Mouse (Mus musculus): ENCODE data around the gene Tdrd9. TPM values are rescaled to one million over a fixed set of nuclear protein-coding genes. Genes with fewer than 3 reads are reported as not detected.

Tdrd9 gene
- polyA plus RNA-seq, 1 experiment from 2014 or later: 0.65 TPM

DNA sequence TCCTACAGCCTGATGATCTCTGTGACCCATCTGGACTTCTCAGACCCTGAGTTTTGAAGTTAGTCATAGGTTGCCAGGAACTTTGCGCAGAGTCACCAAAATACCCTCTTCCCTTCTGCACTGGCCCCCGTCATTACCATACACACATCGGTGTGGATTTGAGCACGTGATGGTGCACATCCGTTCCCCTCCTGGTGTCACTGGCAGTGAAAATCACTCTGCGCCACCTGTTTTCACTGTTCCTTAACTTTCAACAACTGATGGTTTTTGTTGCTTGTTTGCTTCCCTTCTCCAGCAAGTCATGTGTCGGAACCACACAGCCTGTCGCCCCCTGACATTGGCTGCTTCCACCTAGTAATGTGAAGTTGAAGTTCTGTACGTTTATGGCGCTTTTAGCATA, 1.1 kb downstream of the Tdrd9 start:
- WGBS: 91% methylated on average over 10 of the region's 10 CpGs

DNA sequence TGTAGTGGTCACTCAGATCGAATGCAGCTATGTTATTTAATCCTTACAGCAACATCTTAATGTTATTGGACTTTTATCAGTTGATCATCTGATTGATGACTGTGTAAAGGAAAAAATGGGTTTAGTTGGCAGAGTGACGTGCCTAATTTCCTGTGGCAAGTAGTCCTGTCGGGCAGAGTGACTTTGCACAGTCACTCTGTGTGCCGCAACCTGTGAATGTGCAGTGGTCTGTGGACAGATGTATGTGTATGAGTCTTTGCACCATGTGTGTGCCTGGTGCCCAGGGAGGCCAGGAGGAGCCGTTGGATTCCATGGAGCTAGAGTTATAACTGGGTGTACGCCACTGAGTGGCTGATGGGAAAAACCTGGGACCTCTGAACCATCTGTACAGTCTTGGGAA, 3.2 kb downstream of the Tdrd9 start:
- Histone ChIP-seq H3K36me3 (no peaks in the 10 kb centered on the region), H3K4me3 (no peak overlapping the region), H3K9ac (no peak overlapping the region), H3K27ac (no peak overlapping the region), H3K4me1 (no peaks in the 10 kb centered on the region), H3K9me3 (no peaks in the 10 kb centered on the region), H3K4me2 (replicated peaks) (no peak overlapping the region), H3K27me3 (replicated peaks) (no peaks in the 10 kb centered on the region)
- ATAC-seq (ENCODE audit: low FRiP score, low read depth): no peak
- WGBS: 87% methylated on average over 6 of the region's 6 CpGs

More for the DNA sequence above, 1.1 kb downstream of the Tdrd9 start:
- no peaks in the 10 kb centered on the region for H3K4me1 ChIP-seq
- no peaks in the 10 kb centered on the region for H3K9me3 ChIP-seq
- no peak overlapping the region for H3K4me3 ChIP-seq
- no peak for ATAC-seq (ENCODE audit: low FRiP score, low read depth)
- no peaks in the 10 kb centered on the region for H3K36me3 ChIP-seq
- H3K27me3 ChIP-seq (replicated peaks): no peaks in the 10 kb centered on the region
- H3K27ac ChIP-seq: no peak overlapping the region
- no peak overlapping the region for H3K4me2 ChIP-seq (replicated peaks)
- no peak overlapping the region for H3K9ac ChIP-seq

DNA sequence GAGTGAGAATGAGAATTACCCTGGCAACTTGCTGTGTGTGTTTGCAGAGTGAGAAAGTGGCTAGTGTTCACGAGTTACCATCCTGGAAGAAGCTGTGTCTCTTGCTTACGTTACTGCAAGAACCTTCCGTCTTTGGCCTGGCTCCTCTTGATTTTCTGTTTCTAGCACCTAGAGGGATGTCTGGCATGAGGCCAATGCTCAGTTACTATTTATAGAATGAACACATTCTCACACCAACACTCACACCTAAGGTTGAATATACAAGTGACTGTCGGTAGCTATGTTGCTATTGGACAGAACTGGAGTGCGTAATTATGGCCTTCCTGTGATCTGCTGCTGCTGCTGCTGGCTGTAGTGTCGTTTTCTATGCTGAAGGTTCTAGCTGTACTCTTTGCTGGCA, 5.8 kb downstream of the Tdrd9 start:
- no peak for ATAC-seq (ENCODE audit: low FRiP score, low read depth)
- no peaks in the 10 kb centered on the region for H3K36me3 ChIP-seq
- H3K9me3 ChIP-seq: no peaks in the 10 kb centered on the region
- H3K4me2 ChIP-seq (replicated peaks): no peak overlapping the region
- H3K4me1 ChIP-seq: no peaks in the 10 kb centered on the region
- no peak overlapping the region for H3K9ac ChIP-seq
- no peak overlapping the region for H3K4me3 ChIP-seq
- H3K27me3 ChIP-seq (replicated peaks): no peaks in the 10 kb centered on the region
- no peak overlapping the region for H3K27ac ChIP-seq
- WGBS: 68% methylated on average over 6 of the region's 6 CpGs

DNA sequence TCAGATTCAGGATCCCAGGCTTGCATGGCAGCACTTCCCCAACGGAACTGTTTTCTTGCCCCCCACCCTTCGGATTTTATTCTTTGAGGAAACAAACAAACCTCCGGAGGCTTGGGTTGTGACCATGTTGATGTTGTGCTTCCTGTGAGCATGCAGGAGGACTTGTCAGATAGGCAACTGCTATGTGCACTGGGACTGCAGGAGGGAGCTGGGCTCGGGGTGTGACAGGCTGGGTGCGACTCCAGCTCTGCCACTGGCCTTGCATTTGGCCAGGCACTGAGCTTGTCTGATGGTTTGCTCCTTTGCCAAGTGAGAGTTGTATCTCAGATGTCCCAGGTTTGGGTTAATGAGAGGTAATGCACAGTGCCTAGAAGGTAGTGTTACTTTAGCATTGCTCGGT, 6.9 kb downstream of the Tdrd9 start:
- ATAC-seq (ENCODE audit: low FRiP score, low read depth): no peak
- WGBS: 84% methylated on average over 6 of the region's 6 CpGs
- Histone ChIP-seq H3K9me3 (no peaks in the 10 kb centered on the region), H3K4me2 (replicated peaks) (no peak overlapping the region), H3K9ac (no peak overlapping the region), H3K4me3 (no peak overlapping the region), H3K27me3 (replicated peaks) (no peaks in the 10 kb centered on the region), H3K36me3 (no peaks in the 10 kb centered on the region), H3K4me1 (no peaks in the 10 kb centered on the region), H3K27ac (no peak overlapping the region)

DNA sequence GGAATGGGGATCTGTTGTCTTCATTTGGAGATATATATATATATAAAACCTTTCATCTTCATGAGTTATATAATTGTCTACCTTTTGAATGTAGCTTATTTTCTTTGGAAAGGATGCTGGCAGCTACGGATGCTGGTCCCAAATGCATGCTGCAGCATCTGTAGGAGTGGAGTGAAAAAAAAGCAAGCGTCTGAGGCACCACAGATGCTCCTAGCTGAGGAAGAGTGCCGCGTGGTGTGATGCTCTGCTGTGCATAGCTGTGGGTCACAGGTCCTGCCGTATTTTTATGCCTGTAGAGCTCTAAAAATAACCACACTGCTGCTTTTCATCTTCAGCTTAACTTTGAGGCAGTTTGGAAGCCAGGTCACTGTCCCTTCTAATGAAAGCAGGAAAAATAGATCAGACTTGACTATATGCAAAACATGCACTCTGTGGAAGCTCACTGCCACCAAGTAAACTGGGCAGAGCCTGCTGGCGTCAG, 9.6 kb downstream of the Tdrd9 start, which contains the start of gene Rd3l:
Rd3l (minus strand) TSS at position 431 of the 481 bp plus-strand sequence.
- Histone ChIP-seq H3K36me3 (no peaks in the 10 kb centered on the region), H3K27ac (no peak within 1 kb of the TSS), H3K9ac (no peak within 1 kb of the TSS), H3K4me3 (no peak within 1 kb of the TSS), H3K4me1 (no peaks in the 10 kb centered on the region), H3K9me3 (no peaks in the 10 kb centered on the region), H3K4me2 (replicated peaks) (no peak within 1 kb of the TSS), H3K27me3 (replicated peaks) (no peaks in the 10 kb centered on the region)
- WGBS: 72% methylated on average over 6 of the region's 6 CpGs
- no peak for ATAC-seq (ENCODE audit: low FRiP score, low read depth)

DNA sequence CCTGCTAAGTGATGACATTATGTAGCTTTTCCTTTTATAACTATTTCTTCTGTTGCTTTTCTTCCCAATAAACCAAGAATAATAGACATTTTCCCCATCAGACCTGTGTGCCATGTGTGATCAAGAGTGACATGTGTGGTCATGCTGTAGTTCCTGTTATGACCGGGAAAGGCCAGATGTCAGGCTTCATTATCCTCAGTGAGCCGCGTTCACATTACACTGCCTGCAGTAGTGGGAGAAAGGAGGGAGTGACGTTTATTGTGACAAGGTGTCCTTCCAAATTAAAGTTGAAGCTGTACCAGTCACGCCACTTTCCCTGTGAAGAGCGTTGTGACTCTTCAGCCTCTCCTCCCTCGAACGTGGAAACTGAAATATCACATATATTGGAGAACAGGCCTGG, 10.5 kb downstream of the Tdrd9 start:
- Histone ChIP-seq H3K4me3 (no peak overlapping the region), H3K9ac (no peak overlapping the region), H3K36me3 (no peaks in the 10 kb centered on the region), H3K9me3 (no peaks in the 10 kb centered on the region), H3K4me1 (no peaks in the 10 kb centered on the region), H3K4me2 (replicated peaks) (no peak overlapping the region), H3K27ac (no peak overlapping the region), H3K27me3 (replicated peaks) (no peaks in the 10 kb centered on the region)
- 73% methylated on average over 8 of the region's 8 CpGs for WGBS
- no peak for ATAC-seq (ENCODE audit: low FRiP score, low read depth)

DNA sequence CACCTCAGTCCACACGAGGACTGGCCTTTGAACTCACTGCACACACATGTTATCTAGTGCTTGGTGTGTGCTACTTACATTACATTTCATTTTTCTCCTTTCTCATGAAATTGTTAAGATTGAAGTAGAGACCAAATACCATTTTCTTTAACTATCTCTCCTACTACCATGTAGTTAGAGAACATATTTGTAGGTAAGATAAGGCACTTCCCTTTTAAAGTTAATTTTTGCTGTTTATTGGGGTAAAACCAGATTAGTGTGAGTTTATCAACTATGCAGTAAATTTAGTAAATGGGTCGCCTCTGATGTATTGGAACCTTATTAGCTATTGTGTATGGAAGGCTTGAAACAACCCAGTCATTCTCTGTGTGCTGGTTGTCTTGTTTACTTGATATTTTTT, 11.8 kb downstream of the Tdrd9 start:
- 75% methylated on average over 2 of the region's 2 CpGs for WGBS
- no peak for ATAC-seq (ENCODE audit: low FRiP score, low read depth)

DNA sequence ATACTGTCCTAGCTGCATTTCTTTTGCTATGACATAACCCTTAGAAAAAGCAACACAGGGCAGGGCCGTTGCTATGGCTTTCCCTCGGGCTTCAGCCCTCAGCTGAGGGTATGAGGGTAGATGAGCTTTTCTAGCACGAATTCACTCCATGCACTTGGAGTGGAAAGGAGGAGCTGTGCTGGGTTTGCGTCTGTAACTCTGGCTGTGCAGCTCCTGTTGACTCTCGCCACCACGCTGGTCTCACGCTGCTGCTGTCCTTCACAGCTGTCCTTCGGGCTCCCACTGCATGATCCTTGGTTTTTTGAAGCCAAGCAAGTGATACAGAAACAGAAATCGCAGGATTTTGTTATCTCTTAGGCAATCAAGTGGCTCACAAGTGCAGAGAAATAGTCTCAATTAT, 15.4 kb downstream of the Tdrd9 start:
- no peaks in the 10 kb centered on the region for H3K4me1 ChIP-seq
- no peak overlapping the region for H3K9ac ChIP-seq
- no peak overlapping the region for H3K27ac ChIP-seq
- no peak for ATAC-seq (ENCODE audit: low FRiP score, low read depth)
- no peaks in the 10 kb centered on the region for H3K36me3 ChIP-seq
- no peaks in the 10 kb centered on the region for H3K9me3 ChIP-seq
- no peak overlapping the region for H3K4me2 ChIP-seq (replicated peaks)
- H3K27me3 ChIP-seq (replicated peaks): no peaks in the 10 kb centered on the region
- H3K4me3 ChIP-seq: no peak overlapping the region
- 63% methylated on average over 9 of the region's 9 CpGs for WGBS

More for the DNA sequence above, 11.8 kb downstream of the Tdrd9 start:
- Histone ChIP-seq H3K4me3 (no peak overlapping the region), H3K9me3 (no peaks in the 10 kb centered on the region), H3K9ac (no peak overlapping the region), H3K27ac (no peak overlapping the region), H3K4me1 (no peaks in the 10 kb centered on the region), H3K4me2 (replicated peaks) (no peak overlapping the region), H3K36me3 (no peaks in the 10 kb centered on the region), H3K27me3 (replicated peaks) (no peaks in the 10 kb centered on the region)

DNA sequence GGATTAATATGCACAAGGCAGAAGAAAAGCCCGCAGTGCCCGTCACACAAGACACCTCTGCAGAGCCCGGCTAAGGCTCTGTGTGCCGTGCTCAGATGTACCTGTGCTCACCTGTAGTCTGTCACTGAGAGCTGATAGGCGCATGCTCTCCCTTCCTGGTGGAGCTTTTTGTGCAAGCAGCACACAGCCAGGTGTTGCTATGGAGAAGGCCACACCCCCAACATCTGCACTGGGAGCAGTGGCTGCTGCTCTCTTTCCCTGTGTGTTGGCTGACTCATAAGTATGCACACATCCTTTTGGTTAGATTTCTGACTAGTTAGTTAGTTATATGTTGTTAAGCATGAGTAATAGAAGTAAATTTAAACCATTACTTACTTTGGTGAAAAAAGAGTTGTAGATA, 21.3 kb downstream of the Tdrd9 start:
- Histone ChIP-seq H3K27me3 (replicated peaks) (no peaks in the 10 kb centered on the region), H3K4me2 (replicated peaks) (no peak overlapping the region), H3K27ac (no peak overlapping the region), H3K9me3 (no peaks in the 10 kb centered on the region), H3K4me3 (no peak overlapping the region), H3K36me3 (no peaks in the 10 kb centered on the region), H3K9ac (no peak overlapping the region), H3K4me1 (no peaks in the 10 kb centered on the region)
- WGBS: 91% methylated on average over 5 of the region's 5 CpGs
- no peak for ATAC-seq (ENCODE audit: low FRiP score, low read depth)

DNA sequence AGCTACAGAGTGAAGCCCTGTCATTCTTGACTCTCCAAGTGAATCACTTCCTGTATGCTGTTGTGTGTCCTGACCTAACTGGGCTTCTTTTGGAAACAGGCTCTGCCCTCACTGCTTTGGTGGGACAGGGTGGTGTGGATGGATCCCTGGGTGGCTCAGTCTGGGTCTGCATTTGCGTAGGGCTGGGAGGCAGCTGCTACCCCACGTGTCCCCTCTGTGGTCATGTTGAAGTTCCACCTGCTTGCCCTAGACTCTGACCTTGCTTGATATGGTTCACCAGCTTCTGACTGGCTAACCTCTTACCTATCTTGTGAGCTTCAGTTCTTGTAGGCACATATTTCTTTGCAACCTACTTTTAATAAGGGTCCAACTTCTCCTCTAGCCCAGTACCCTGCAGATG, 23.8 kb downstream of the Tdrd9 start:
- Histone ChIP-seq H3K27ac (no peak overlapping the region), H3K4me1 (no peaks in the 10 kb centered on the region), H3K36me3 (no peaks in the 10 kb centered on the region), H3K9me3 (no peaks in the 10 kb centered on the region), H3K4me2 (replicated peaks) (no peak overlapping the region), H3K4me3 (no peak overlapping the region), H3K9ac (no peak overlapping the region), H3K27me3 (replicated peaks) (no peaks in the 10 kb centered on the region)
- 93% methylated on average over 2 of the region's 2 CpGs for WGBS
- no peak for ATAC-seq (ENCODE audit: low FRiP score, low read depth)

DNA sequence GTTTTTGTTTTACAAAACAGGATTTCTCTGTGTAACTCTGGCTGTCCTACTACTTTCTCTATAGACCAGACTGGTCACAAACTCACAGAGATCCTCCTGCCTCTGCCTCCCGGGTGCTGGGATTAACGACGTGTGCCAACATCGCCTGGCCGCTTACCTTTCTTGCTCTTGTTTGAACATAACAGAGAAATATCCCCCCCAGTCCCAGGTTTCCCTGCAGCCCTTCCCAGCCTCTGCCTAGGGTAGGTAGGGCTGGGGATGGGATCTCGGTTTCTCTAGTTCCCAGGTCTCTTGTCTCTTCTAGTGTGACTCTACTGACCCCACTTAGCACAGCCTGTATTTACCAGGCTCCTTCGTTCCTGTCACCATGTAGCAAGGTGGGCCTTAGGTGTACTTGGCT, 28.4 kb downstream of the Tdrd9 start:
- no peaks in the 10 kb centered on the region for H3K36me3 ChIP-seq
- WGBS: 93% methylated on average over 7 of the region's 7 CpGs
- no peaks in the 10 kb centered on the region for H3K4me1 ChIP-seq

DNA sequence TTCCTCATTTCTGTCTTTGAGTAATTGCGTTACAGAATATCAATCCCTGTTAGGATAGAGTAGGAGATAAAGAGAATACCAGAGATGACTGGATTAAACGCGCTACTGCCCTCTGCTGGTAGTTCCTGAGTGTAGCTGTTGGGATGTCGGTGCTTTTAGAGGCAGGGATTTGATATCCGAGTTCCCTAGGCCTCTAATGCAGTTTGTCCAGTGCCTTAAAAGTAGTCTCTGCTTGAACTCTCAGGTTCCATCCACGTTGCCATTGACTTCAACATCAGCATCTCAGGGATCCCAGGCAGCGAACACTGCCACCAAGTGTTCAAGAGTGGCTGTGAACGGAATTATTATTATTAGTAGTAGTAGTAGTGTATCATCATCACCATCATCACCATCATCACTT, 29.9 kb downstream of the Tdrd9 start:
- Histone ChIP-seq H3K27me3 (replicated peaks) (no peaks in the 10 kb centered on the region), H3K9ac (no peak overlapping the region), H3K27ac (no peak overlapping the region), H3K4me1 (no peaks in the 10 kb centered on the region), H3K9me3 (no peaks in the 10 kb centered on the region), H3K36me3 (no peaks in the 10 kb centered on the region), H3K4me3 (no peak overlapping the region), H3K4me2 (replicated peaks) (no peak overlapping the region)
- WGBS: 27% methylated on average over 8 of the region's 8 CpGs
- ATAC-seq (ENCODE audit: low FRiP score, low read depth): no peak

More for the DNA sequence above, 28.4 kb downstream of the Tdrd9 start:
- no peak overlapping the region for H3K9ac ChIP-seq
- no peak for ATAC-seq (ENCODE audit: low FRiP score, low read depth)
- no peaks in the 10 kb centered on the region for H3K9me3 ChIP-seq
- no peak overlapping the region for H3K27ac ChIP-seq
- H3K27me3 ChIP-seq (replicated peaks): no peaks in the 10 kb centered on the region
- no peak overlapping the region for H3K4me2 ChIP-seq (replicated peaks)
- no peak overlapping the region for H3K4me3 ChIP-seq

DNA sequence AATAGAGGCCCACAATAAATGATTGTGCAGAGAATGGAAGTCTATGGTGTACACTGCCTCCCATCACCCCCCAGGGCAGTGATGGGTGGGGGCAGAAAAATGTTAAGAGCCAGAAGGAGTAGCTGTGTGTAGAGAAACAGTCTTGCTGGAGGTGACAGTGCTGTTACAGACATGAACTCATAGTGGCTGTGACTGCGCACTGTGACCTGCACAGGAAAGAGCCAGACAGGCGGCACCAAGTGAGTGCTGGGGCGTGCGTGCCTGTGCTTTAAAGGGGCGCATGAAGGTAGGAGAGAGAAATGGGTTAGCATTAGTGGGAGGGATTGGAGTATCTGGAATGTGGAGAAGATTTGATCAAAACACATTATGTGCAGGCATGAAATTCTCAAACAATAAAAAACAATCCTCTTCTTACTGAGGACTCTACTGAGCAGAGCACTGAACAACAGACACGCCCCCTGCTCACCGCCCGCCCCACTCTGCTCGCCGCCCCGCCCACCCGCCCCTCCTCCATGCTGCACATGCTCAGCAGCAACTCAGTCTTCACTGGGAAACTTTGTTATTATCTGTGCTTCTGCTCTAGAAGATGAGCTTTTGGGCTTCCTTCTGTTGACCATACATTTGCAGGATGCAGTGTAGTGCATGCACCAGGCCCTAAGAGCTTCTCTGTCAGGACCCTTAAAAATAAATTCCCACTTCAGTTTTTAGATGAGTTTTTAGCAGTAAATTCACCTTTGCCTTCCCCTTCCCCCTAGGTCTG, 41.3 kb downstream of the Tdrd9 start:
- Histone ChIP-seq H3K27me3 (replicated peaks) (no peaks in the 10 kb centered on the region), H3K27ac (no peak overlapping the region), H3K9ac (no peak overlapping the region), H3K4me2 (replicated peaks) (peak overlapping the region; percentile 49), H3K4me1 (no peaks in the 10 kb centered on the region; the same call in 1 of the 2 replicates), H3K36me3 (no peaks in the 10 kb centered on the region), H3K9me3 (no peaks in the 10 kb centered on the region), H3K4me3 (no peak overlapping the region)
- WGBS: 31% methylated on average over 12 of the region's 12 CpGs
- ATAC-seq (ENCODE audit: low FRiP score, low read depth): peak; percentile 92
